Mouse (Mus musculus): Measurements from ENCODE around the gene Slc43a3. TPM values are rescaled to one million over a fixed set of nuclear protein-coding genes. Genes with fewer than 3 reads are reported as not detected.

Gene Slc43a3
- total and polyA plus RNA-seq, 2 experiments from 2014 or later: 4.1 to 4.9 TPM

- DNase-seq (ENCODE audit: low spot score) (peak; percentile 49), ATAC-seq (peak; percentile 62; the same call in 1 of the 2 replicates)
- TF ChIP-seq CTCF (IDR thresholded peaks at IDR 0.05; ENCODE audit: low read depth): peak; percentile 76
- no peaks in the 10 kb centered on the region for H3K4me1 ChIP-seq (ENCODE audit: insufficient read depth, low read length)
- H3K4me2 ChIP-seq (ENCODE audit: low read depth, low read length): no peak overlapping the region
- no peak overlapping the region for H3K4me3 ChIP-seq (ENCODE audit: low read length)
- 51% methylated on average over 5 of the region's 5 CpGs for WGBS
- no peaks in the 10 kb centered on the region for H3K36me3 ChIP-seq (ENCODE audit: insufficient read depth, low read length)
- H3K9ac ChIP-seq (replicated peaks; ENCODE audit: low read length): no peak overlapping the region
- H3K9me3 ChIP-seq (ENCODE audit: low read length): no peaks in the 10 kb centered on the region
- H3K27ac ChIP-seq: no peak overlapping the region
- no peaks in the 10 kb centered on the region for H3K27me3 ChIP-seq (ENCODE audit: insufficient read depth, low read length)
Observed at GRCm38 (mm10) chr2:84956274-84956673, 19.9 kb downstream of the Slc43a3 start.

GRCm38 (mm10) chr2:84958588-84959264 lies 22.3 kb downstream of the Slc43a3 start:
- H3K9me3 ChIP-seq (ENCODE audit: low read length): no peaks in the 10 kb centered on the region
- WGBS: 89% methylated on average over 11 of the region's 11 CpGs
- H3K4me3 ChIP-seq (ENCODE audit: low read length): no peak overlapping the region
- no peak for TF ChIP-seq CTCF (IDR thresholded peaks at IDR 0.05; ENCODE audit: low read depth)
- H3K27ac ChIP-seq: no peak overlapping the region
- H3K4me1 ChIP-seq (ENCODE audit: insufficient read depth, low read length): no peaks in the 10 kb centered on the region
- no peaks in the 10 kb centered on the region for H3K36me3 ChIP-seq (ENCODE audit: insufficient read depth, low read length)
- DNase-seq (ENCODE audit: low spot score) (no peak), ATAC-seq (no peak)
- H3K9ac ChIP-seq (replicated peaks; ENCODE audit: low read length): no peak overlapping the region
- no peak overlapping the region for H3K4me2 ChIP-seq (ENCODE audit: low read depth, low read length)
- H3K27me3 ChIP-seq (ENCODE audit: insufficient read depth, low read length): no peaks in the 10 kb centered on the region

GRCm38 (mm10) chr2:84961300-84961699 lies 24.9 kb downstream of the Slc43a3 start:
- WGBS: 61% methylated on average over 2 of the region's 2 CpGs
- DNase-seq (ENCODE audit: low spot score): no peak
- H3K4me2 ChIP-seq (ENCODE audit: low read depth, low read length): no peak overlapping the region
- ATAC-seq: no peak
- TF ChIP-seq CTCF (IDR thresholded peaks at IDR 0.05; ENCODE audit: low read depth): no peak
- H3K27me3 ChIP-seq (ENCODE audit: insufficient read depth, low read length): no peaks in the 10 kb centered on the region
- no peak overlapping the region for H3K27ac ChIP-seq
- no peaks in the 10 kb centered on the region for H3K36me3 ChIP-seq (ENCODE audit: insufficient read depth, low read length)
- H3K9me3 ChIP-seq (ENCODE audit: low read length): no peaks in the 10 kb centered on the region
- H3K9ac ChIP-seq (replicated peaks; ENCODE audit: low read length): no peak overlapping the region
- no peak overlapping the region for H3K4me3 ChIP-seq (ENCODE audit: low read length)
- no peaks in the 10 kb centered on the region for H3K4me1 ChIP-seq (ENCODE audit: insufficient read depth, low read length)

GRCm38 (mm10) chr2:84961901-84962300 lies 25.5 kb downstream of the Slc43a3 start:
- no peaks in the 10 kb centered on the region for H3K9me3 ChIP-seq (ENCODE audit: low read length)
- no peaks in the 10 kb centered on the region for H3K36me3 ChIP-seq (ENCODE audit: insufficient read depth, low read length)
- H3K27ac ChIP-seq: no peak overlapping the region
- H3K4me3 ChIP-seq (ENCODE audit: low read length): no peak overlapping the region
- no peak overlapping the region for H3K4me2 ChIP-seq (ENCODE audit: low read depth, low read length)
- no peaks in the 10 kb centered on the region for H3K4me1 ChIP-seq (ENCODE audit: insufficient read depth, low read length)
- DNase-seq (ENCODE audit: low spot score) (no peak), ATAC-seq (no peak)
- no peak overlapping the region for H3K9ac ChIP-seq (replicated peaks; ENCODE audit: low read length)
- no peaks in the 10 kb centered on the region for H3K27me3 ChIP-seq (ENCODE audit: insufficient read depth, low read length)
- WGBS: 65% methylated on average over 3 of the region's 3 CpGs
- TF ChIP-seq CTCF (IDR thresholded peaks at IDR 0.05; ENCODE audit: low read depth): no peak

GRCm38 (mm10) chr2:84962906-84963507 lies 26.6 kb downstream of the Slc43a3 start:
- no peak for TF ChIP-seq CTCF (IDR thresholded peaks at IDR 0.05; ENCODE audit: low read depth)
- 25% methylated on average over 6 of the region's 6 CpGs for WGBS
- H3K9ac ChIP-seq (replicated peaks; ENCODE audit: low read length): no peak overlapping the region
- DNase-seq (ENCODE audit: low spot score) (peak; percentile 16), ATAC-seq (peak; percentile 15; the same call in 1 of the 2 replicates)
- H3K36me3 ChIP-seq (ENCODE audit: insufficient read depth, low read length): no peaks in the 10 kb centered on the region
- no peak overlapping the region for H3K4me2 ChIP-seq (ENCODE audit: low read depth, low read length)
- no peak overlapping the region for H3K27ac ChIP-seq
- H3K9me3 ChIP-seq (ENCODE audit: low read length): no peaks in the 10 kb centered on the region
- no peaks in the 10 kb centered on the region for H3K27me3 ChIP-seq (ENCODE audit: insufficient read depth, low read length)
- H3K4me1 ChIP-seq (ENCODE audit: insufficient read depth, low read length): no peaks in the 10 kb centered on the region
- H3K4me3 ChIP-seq (ENCODE audit: low read length): no peak overlapping the region

- Histone ChIP-seq H3K4me3 (ENCODE audit: low read length) (no peak overlapping the region), H3K4me1 (ENCODE audit: insufficient read depth, low read length) (no peaks in the 10 kb centered on the region), H3K36me3 (ENCODE audit: insufficient read depth, low read length) (no peaks in the 10 kb centered on the region), H3K9ac (replicated peaks; ENCODE audit: low read length) (no peak overlapping the region), H3K4me2 (ENCODE audit: low read depth, low read length) (no peak overlapping the region), H3K27ac (no peak overlapping the region), H3K9me3 (ENCODE audit: low read length) (no peaks in the 10 kb centered on the region), H3K27me3 (ENCODE audit: insufficient read depth, low read length) (no peaks in the 10 kb centered on the region)
- 91% methylated on average over 7 of the region's 7 CpGs for WGBS
- DNase-seq (ENCODE audit: low spot score) (no peak), ATAC-seq (no peak)
- TF ChIP-seq CTCF (IDR thresholded peaks at IDR 0.05; ENCODE audit: low read depth): no peak
Observed at GRCm38 (mm10) chr2:84964111-84964801, 27.9 kb downstream of the Slc43a3 start.

Measured in hindbrain, postnatal 0 days (tissue).